Mouse (Mus musculus): ENCODE results near the gene Cd40.

The Cd40 gene

GRCm38 (mm10) chr2:165054888-165055852 is at the start of gene Cd40:
TSS of gene Cd40 (plus strand) at chr2:165055627.
- DNase-seq = peak; percentile 79

GRCm38 (mm10) chr2:165006813-165007212 is 48.6 kb upstream of the Cd40 start:
- DNase-seq = no peak

GRCm38 (mm10) chr2:165007986-165008385 is 47.4 kb upstream of the Cd40 start:
- DNase-seq = no peak

GRCm38 (mm10) chr2:165009161-165009560 is 46.3 kb upstream of the Cd40 start:
- no peak for DNase-seq

- DNase-seq = no peak
Observed at GRCm38 (mm10) chr2:165009581-165009980, 45.8 kb upstream of the Cd40 start.

DNA sequence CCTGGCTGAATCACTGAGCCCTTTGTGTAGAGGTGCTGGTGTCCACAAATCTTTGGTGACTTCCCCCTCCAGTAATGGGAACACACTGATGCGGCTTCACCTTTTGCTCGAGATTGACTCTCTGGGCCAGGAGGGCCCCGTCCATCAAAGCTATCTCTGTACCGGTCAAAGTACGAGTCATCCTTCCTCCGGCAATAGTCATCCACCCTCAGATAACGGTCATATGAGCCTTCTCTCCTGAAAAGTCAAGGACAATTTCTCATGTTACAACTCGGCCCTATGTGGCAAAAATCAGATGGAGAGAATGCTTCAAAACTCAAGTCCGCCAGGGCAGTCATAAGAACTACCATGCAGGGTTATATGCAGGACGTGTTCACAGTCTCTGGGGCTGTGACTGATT is 45.1 kb upstream of the Cd40 start:
- no peak for DNase-seq

DNA sequence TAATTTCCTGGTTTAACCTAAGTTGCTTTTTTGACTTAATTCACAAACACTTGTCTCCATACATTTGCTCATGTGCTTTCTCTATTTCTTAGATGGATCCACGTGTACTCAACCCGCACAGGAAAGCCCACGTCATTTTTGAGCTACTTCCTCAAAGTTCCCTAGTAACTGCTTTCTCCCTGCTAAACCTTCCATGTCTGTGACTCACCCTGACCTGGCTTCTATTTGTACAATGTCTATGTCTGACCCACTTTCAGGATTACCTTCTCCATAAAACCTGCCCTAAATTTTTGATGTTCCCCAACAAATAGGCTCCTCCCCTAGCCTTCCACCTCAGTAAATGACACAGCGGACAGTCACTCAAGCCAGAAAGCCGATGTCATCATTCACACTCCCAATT is 40.5 kb upstream of the Cd40 start:
- no peak for DNase-seq

GRCm38 (mm10) chr2:165020490-165020889 is 34.9 kb upstream of the Cd40 start:
- DNase-seq = no peak

DNA sequence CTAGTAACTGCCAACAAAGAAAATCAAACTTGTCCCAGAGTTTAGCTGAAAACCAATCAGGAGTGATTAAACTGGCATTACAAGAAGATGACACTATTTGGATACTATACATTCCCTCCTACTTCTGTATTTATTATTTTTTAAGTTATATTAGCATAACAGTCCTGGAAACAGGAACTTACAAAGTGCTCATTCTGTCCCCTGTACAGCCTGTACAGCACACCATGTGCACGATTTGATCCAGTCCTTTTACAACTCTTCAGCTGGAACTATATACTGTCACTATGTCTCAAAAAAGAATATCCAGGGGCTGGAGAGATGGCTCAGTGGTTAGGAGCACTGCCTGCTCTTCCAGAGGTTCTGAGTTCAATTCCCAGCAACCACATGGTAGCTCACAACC is 28.3 kb upstream of the Cd40 start:
- no peak for DNase-seq

- DNase-seq = no peak
Observed at GRCm38 (mm10) chr2:165032533-165032932, 22.9 kb upstream of the Cd40 start.

- DNase-seq = no peak
Observed at GRCm38 (mm10) chr2:165033306-165033705, 22.1 kb upstream of the Cd40 start.

DNA sequence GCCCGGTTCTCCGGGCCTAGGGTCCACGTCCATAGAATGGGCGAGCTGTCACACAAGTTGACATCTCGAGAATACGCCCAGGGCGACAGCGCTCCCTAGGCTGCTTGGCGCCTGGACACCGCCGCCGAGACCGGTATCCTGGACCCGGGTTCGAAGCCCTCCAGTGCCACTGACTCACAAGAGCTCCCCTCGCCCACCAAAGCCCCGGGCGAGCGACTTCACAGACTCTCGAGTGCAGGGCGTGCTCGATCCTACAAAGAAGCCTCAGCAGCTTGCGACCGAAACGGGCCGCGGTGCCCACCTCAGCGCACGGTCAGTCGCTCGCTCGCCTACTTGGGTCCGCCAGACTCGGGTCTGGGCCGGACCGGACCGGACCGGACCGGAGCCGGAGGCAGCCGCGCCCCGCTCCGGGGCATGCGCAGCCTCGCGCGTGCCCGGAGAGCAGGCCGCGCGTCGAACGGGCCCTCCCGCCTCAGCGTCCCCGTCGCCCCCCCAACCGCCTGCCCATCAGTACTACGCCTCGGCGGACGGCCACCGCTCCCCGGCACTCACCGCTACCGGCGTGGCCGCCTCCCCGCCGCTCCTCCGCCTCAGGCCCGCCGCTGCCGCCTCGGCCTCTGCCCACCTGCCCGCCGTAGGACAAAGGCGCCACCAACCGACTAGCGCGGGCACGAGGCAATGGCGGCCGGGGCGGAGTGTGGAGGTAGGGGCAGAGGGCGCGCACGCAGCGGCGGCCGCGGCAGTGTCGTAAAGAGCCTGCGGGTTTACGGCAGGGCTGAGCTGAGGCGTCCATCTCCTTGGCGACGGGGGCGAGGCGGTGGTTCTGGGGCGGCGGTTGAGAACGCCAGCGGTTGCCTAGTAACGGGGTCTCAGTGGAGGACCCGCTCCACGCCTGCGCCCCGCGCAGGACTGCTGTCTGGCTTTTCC is 21.0 kb upstream of the Cd40 start, which contains the start of gene Ncoa5:
Gene Ncoa5, minus strand, starts transcription at position 737 of the 927 bp plus-strand sequence.
- peak; percentile 99 for DNase-seq

DNA sequence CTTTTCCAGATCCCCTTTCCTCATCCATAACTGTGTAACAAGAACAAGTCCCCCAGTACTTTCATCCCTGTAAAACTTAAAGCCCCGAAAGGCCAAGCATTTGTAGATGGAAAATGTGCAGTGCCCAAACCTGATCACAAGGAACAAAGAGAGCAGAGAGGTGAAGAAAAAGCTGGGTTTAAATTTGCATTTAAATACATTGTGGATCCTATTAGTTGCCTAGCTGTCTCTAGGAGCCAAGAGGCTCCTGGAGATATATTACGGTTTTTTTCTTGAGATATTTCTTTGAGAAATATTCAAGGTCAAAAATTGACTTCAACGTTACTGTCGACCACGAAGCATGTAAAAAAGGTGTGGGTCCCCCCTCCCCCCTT is 20.4 kb upstream of the Cd40 start:
- no peak for DNase-seq

- no peak for DNase-seq
Observed at GRCm38 (mm10) chr2:165037415-165037814, 18.0 kb upstream of the Cd40 start.

GRCm38 (mm10) chr2:165042126-165042525 is 13.3 kb upstream of the Cd40 start:
- DNase-seq = no peak

DNA sequence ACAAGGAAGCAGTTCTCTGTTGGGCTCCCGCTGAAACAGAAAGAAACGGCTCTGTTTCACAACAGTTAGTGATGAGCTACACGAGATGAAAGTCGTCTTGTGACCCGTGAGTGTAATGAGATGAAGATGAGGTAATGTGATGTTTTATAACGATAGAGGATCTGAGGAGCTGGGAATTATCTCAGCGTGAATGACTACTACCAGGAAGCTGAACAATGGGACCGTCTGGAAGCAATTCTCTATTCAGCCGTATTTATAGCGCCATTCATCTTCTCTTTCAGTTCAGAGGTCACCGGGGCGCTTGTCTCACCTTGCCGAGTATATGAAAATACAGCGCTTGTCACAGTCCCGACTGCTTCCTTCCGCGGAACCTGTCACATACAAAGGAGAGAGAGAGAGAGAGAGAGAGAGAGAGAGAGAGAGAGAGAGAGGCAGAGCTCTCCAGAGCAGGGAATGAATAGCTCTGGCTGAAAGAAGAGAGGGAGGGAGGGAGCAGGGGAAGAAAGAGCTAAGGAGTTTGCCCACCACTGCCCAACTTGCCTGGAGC is 12.3 kb upstream of the Cd40 start:
- peak; percentile 75 for DNase-seq

GRCm38 (mm10) chr2:165043729-165044128 is 11.7 kb upstream of the Cd40 start:
- no peak for DNase-seq

DNA sequence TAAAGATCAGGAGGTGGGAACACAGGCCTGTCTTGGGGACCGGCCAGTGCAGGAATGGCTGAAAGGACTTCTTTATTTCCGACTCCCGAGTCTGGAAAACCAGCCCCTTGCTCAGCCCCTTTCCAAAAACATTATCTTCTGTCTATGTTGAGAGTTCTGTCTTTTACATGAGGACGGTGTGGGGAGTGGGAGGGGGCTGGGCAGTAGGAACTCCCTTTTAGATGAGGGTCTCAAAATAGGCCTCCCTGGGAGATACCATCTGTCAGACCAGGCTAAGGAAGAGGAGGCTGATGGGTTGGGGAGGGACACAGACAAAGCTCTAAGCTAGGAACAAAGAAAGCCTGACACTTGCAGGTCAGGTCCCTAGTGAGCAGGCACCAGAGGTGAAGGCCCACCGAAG is 6.4 kb upstream of the Cd40 start:
- DNase-seq = peak; percentile 21

DNA sequence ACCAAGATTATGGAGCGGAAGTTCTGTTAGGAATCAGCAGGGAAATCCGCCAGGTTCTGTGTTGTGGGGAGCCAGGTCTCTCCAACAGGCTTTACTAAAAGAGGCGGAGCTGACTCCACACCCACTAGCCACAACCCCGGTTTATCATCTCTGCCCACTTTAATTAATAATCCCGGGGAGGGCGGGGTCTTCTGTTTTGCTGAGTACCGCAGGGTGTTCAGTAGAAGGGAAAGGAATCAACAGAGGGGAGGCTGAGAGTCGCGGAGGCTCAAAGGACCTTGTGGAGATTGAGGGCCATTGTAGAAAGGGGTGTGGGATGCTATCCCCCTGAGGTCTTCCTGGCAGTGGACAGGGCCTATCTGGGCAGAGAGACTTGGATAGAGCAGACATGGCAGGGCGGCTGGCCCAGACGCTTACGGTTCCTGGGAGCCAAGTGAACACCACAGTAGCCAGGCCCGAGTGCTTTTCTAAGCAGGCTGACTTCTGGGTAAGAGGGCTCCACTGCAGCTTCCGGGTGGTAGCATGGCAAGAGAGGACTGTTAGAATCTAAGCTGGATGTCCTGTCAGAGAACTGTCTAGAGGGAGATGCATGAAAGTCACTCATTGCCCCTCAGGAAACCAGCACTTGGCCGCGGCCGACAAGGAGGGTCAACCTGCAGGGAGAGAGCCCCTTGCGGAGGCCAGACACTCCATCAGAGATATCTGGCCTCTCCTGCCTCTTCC is 4.4 kb upstream of the Cd40 start:
- no peak for DNase-seq

- DNase-seq = no peak
Observed at GRCm38 (mm10) chr2:165051566-165051965, 3.9 kb upstream of the Cd40 start.

DNA sequence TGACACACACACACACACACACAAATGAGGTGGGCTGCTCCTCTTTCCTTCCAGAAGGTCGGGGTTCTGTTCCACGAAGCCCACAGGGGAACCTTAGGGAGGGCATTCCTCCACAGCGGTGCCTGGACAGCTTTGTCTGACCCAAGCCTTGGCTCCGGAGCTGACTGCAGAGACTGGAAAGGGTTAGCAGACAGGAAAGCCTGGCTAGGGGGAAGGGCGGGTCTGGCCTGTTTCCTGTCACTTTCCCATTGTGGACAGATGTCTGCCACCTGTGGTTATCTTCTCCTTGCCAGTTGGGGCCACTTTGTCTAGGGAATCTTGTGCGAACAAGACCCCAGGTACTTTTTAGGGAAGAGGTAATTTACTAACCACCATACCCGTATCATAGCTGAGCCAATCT is 478 bp downstream of the Cd40 start:
- DNase-seq = no peak

DNA sequence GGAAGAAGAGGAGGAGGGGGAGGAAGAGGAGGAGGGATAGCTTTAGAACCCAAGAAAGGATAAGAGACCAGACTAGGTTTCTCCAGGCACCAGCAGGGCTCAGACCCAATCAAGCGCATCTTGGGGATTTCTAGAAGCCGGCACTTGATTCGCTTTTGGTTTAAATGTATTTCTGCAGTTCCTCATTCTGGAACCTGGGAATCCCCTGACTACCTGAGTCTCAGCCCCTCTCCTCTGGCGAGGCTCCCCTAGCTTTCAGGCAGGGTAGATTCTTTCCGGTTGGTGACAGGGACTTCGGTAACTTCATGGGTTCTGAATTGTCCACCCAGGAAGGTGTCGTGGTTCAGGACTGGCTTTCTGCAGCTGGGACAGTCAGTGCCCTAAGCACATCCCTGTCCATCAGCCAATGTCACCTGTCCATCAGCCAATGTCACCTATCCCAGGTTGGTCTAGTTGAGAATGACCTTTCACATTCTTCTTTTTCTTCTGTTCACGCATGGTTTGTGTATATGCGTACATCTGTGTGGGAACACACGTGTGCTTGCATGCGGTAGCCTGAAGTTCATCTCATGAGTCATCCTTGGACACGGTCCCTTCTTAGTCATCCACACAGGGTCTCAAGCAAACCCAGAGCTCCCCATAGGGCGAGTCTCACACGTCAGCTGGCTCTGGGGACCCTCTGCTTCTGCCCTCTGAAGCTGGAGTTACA is 1.1 kb downstream of the Cd40 start:
- DNase-seq = no peak
